Mouse (Mus musculus) bone marrow, adult 2 months (tissue): ENCODE measurements around the gene Fdxacb1.

Experiments
- CTCF ChIP-seq: fragments of 200-500 bp; IDR thresholded peaks from 2 replicates; pipeline ENCODE4 v1.5.1; 2011; ENCODE audit warnings: low read length, control low read depth; ENCODE audit not compliant: control insufficient read depth, insufficient read depth
- POLR2A ChIP-seq: fragments of 200-500 bp; IDR thresholded peaks from 2 replicates; pipeline ENCODE4 v1.6.1; 2011; ENCODE audit warnings: low read depth, mild to moderate bottlenecking, control low read depth, low read length, borderline replicate concordance; ENCODE audit not compliant: control insufficient read depth

DNA sequence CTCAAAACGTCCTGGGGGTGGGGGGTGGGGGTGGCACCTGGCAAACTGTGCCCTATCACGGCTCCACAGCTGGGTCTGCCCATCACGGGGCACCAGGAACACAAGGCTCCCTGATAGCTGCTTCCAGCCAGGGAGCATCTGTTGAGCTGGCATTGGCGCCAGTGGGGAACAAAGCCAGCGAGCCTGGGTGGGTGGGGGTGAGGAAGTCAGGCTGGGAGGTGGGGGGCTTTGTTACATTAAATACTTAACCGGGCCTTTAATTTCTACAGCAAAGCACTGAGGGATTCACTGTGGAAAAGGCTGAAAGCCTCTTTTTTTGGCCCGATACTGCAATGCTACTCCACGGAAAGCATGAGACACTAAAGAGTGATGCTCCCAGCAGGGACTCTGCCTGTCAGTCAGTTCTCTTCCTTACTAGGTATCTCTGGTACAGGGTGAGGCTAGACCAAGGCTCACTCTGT is 45.6 kb upstream of the Fdxacb1 start:
- TF ChIP-seq CTCF (no peak), POLR2A (no peak)
